Mouse (Mus musculus): ENCODE measurements around the gene Tuba1b. TPM values are rescaled to one million over a fixed set of nuclear protein-coding genes. Genes with fewer than 3 reads are reported as not detected.

Tuba1b gene
- total RNA-seq (2012; rRNA removed) (1,149 and 1,670 TPM in 2 replicates), total RNA-seq (2014; rRNA removed) (2,803 and 2,960 TPM in 2 replicates), polyA plus RNA-seq (2012; ENCODE audit: insufficient read length, low read depth) (2,789 and 2,851 TPM in 2 replicates)

DNA sequence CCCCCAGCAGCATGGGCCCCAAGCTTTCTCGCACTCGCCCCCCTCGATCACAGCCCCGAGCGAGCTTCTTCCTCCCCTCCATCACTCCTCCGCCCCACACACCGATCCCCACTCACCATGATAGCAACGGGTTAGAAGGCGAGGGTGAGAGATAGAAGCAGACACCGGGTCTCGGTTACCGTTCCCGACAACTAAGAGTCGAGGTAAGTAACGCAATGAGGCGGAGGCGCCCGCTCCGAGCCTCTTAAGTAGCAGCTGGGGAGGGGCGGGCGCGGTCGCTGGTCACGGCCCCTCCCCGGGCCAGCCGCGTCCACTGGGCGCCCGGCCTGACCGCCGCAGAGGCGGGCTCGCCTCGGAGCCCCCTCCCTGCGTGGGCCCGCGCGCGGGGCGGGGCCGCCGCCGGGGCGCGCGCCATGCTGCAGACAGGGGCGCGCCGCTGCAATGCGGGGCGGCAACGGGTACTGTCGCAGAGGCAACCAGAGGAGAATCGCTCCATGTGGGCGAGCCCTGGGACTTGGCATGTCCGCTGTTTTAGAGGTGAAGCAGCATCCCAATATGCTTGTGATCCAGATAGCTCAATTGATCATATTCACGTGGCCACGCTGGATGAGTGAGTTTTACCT is at the start of gene Tuba1b:
Gene Tuba1b (minus strand): TSS at position 349 of the 623 bp plus-strand sequence.
- dilution Hi-C loops (cut with MboI; ENCODE audit: extremely low pct_ligation_motif_present, extremely low pct_unique_long_range_greater_than_20kb, low sequenced_read_pairs), result no loop called here
- Histone ChIP-seq H3K36me3 (replicated peaks in 1 of 2; ENCODE audit: control insufficient read depth in 1 of 2, insufficient read depth in 1 of 2, low read length in 1 of 2) (peaks cover 15 to 35% of the 10 kb centered on the region in 2 experiments), H3K79me2 (replicated peaks; ENCODE audit: control insufficient read depth, extremely low read depth, insufficient read depth, poor library complexity, severe bottlenecking) (peaks cover 10% of the 10 kb centered on the region), H3K4me3 (replicated peaks in 1 of 3; ENCODE audit: low read depth in 2 of 3, low read length in 2 of 3, poor library complexity in 1 of 3) (peak within 1 kb of the TSS; percentile 63 to 96 (median 70)), H3K4me2 (ENCODE audit: insufficient read depth, low read depth, poor library complexity, severe bottlenecking) (peak within 1 kb of the TSS; percentile 91), H3K9me3 (replicated peaks; ENCODE audit: low read length) (no peaks in the 10 kb centered on the region), H3K27me3 (replicated peaks) (no peaks in the 10 kb centered on the region), H3K4me1 (ENCODE audit: control insufficient read depth in 1 of 2, insufficient read depth in 2 of 2) (peaks cover 4 to 27% of the 10 kb centered on the region in 2 experiments; a peak in 3 of 4 replicates), H3K27ac (ENCODE audit: insufficient read depth, low read depth) (peak within 1 kb of the TSS; percentile 69), H3K9ac (ENCODE audit: insufficient read depth, low read depth) (peak within 1 kb of the TSS; percentile 89)
- in situ Hi-C loops (cut with MboI; ENCODE audit: low pct_ligation_motif_present, low pct_unique_long_range_greater_than_20kb, low sequenced_read_pairs), result loop anchor here (10.0 to 25.0 kb wide), 3 partner anchors 60 to 1347 kb away; no protein-coding TSS in a partner anchor
- TF ChIP-seq PAX5 (IDR thresholded peaks at IDR 0.05; ENCODE audit: low read length) (no peak), ETS1 (conservative IDR thresholded peaks at IDR 0.05; ENCODE audit: low read depth, low read length) (no peak), BHLHE40 (IDR thresholded peaks at IDR 0.05; ENCODE audit: low read depth, low read length) (no peak), EP300 (IDR thresholded peaks at IDR 0.05; ENCODE audit: low read length) (no peak), NELFE (IDR thresholded peaks at IDR 0.05; ENCODE audit: low read depth, low read length) (peak; percentile 99), ZMIZ1 (IDR thresholded peaks at IDR 0.05; ENCODE audit: low read depth, low read length) (peak; percentile 99), CTCF (conservative IDR thresholded peaks at IDR 0.05 in 1 of 2, IDR thresholded peaks at IDR 0.05 in 1 of 2; ENCODE audit: low read depth in 2 of 2, low read length in 2 of 2) (no peak), MAFK (IDR thresholded peaks at IDR 0.05; ENCODE audit: insufficient replicate concordance, low read length) (no peak), ZC3H11A (IDR thresholded peaks at IDR 0.05; ENCODE audit: low read depth, low read length) (no peak), MAX (IDR thresholded peaks at IDR 0.05; ENCODE audit: low read length) (peak; percentile 78), MYC (IDR thresholded peaks at IDR 0.05; ENCODE audit: low read depth, low read length) (peak; percentile 86; the same call in 1 of the 2 replicates), CHD2 (IDR thresholded peaks at IDR 0.05; ENCODE audit: low read length) (no peak; the same call in 1 of the 2 replicates), SMC3 (IDR thresholded peaks at IDR 0.05; ENCODE audit: low read depth, low read length) (no peak), TCF12 (IDR thresholded peaks at IDR 0.05; ENCODE audit: low read depth, low read length) (peak; percentile 80), IRF4 (IDR thresholded peaks at IDR 0.05; ENCODE audit: low read depth, low read length) (0 out of 2 replicates have a peak, but pooled peaks have one; percentile 12), UBTF (IDR thresholded peaks at IDR 0.05; ENCODE audit: low read depth, low read length) (no peak; the same call in 1 of the 2 replicates), SIN3A (IDR thresholded peaks at IDR 0.05; ENCODE audit: low read length) (peak; percentile 72), RCOR1 (conservative IDR thresholded peaks at IDR 0.05; ENCODE audit: low read depth, low read length) (0 out of 2 replicates have a peak, but pooled peaks have one; percentile 26), TBP (conservative IDR thresholded peaks at IDR 0.05; ENCODE audit: low read depth, low read length) (peak; percentile 94), JUN (IDR thresholded peaks at IDR 0.05; ENCODE audit: insufficient read depth, low read depth, low read length) (no peak), ELF1 (IDR thresholded peaks at IDR 0.05; ENCODE audit: low read depth, low read length) (0 out of 2 replicates have a peak, but pooled peaks have one; percentile 20), MAZ (IDR thresholded peaks at IDR 0.05; ENCODE audit: low read depth, low read length) (no peak; the same call in 1 of the 2 replicates), USF2 (conservative IDR thresholded peaks at IDR 0.05; ENCODE audit: low read depth, low read length) (no peak), POLR2A (IDR thresholded peaks at IDR 0.05; ENCODE audit: low read depth, low read length) (peak; percentile 98), USF1 (IDR thresholded peaks at IDR 0.05; ENCODE audit: low read depth, low read length) (no peak), ZKSCAN1 (IDR thresholded peaks at IDR 0.05; ENCODE audit: borderline replicate concordance, low read depth, low read length) (no peak), GABPA (IDR thresholded peaks at IDR 0.05; ENCODE audit: insufficient replicate concordance, low read depth, low read length) (no peak), MEF2A (IDR thresholded peaks at IDR 0.05; ENCODE audit: borderline replicate concordance, low read depth, low read length) (peak; percentile 48; the same call in 1 of the 2 replicates), MXI1 (IDR thresholded peaks at IDR 0.05; ENCODE audit: low read depth, low read length) (peak; percentile 98), CHD1 (IDR thresholded peaks at IDR 0.05; ENCODE audit: low read depth, low read length) (no peak; the same call in 1 of the 2 replicates), JUND (conservative IDR thresholded peaks at IDR 0.05; ENCODE audit: low read depth, low read length) (no peak), RAD21 (IDR thresholded peaks at IDR 0.05; ENCODE audit: low read depth, low read length) (no peak), POLR2AphosphoS2 (IDR thresholded peaks at IDR 0.05; ENCODE audit: low read depth, low read length) (peak; percentile 98), E2F4 (IDR thresholded peaks at IDR 0.05; ENCODE audit: insufficient replicate concordance, low read depth, low read length) (peak; percentile 45; the same call in 1 of the 2 replicates), NRF1 (IDR thresholded peaks at IDR 0.05; ENCODE audit: low read depth, low read length) (peak; percentile 69), KAT2A (IDR thresholded peaks at IDR 0.05; ENCODE audit: insufficient replicate concordance, low read length) (no peak), HCFC1 (IDR thresholded peaks at IDR 0.05; ENCODE audit: low read depth, low read length) (0 out of 2 replicates have a peak, but pooled peaks have one; percentile 6), ZNF384 (IDR thresholded peaks at IDR 0.05; ENCODE audit: low read depth, low read length) (no peak)
- DNase-seq (ENCODE audit: extremely low read depth), result peak; percentile 93

Measured in CH12.LX (cell line).